22 mouse cellular contexts compared by ENCODE assay signal in the genomic region with DNA sequence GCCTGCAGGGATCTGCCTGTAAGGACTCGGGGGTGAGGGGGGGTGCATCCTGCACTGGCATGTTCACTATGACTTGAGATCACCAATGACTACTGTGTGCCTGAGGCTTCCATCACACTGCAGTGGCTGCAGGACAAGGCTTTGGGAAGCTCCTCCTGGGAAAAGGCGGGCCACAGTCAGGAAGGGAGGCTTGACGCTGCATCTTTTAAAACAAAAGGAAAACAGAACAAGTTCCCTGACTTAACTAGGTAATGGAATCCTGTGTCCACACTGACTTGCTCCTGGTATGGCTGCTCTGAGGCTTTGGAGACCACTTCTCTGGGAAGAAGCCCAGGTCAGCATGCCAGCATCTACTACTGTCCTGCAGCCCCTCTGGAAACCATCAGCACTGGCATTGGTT.
A peak's percentile ranks its signal among the peaks of the same experiment; 100 is the strongest.
DNase-seq lines count a peak whose midpoint lies in the region; ATAC-seq and TF ChIP-seq lines count a peak whose summit lies in the region.
"Had no signal": no experiment of that assay in that cellular context is flagged by ENCODE, and none has a peak within 500 bp of the region (broad histone marks: within the 10 kb centered on the region; RNA-seq: fewer than 3 reads in every experiment).

No protein-coding gene starts in this region.

- no peak for TF ChIP-seq EP300 in stomach, postnatal 0 days (optimal IDR thresholded peaks at IDR 0.05)

- peak; percentile 46 for DNase-seq in forebrain, embryonic 11.5 days (ENCODE audit: low spot score)
- DNase-seq in heart, adult 8-10 months (ENCODE audit: low spot score), result peak; percentile 13
- no peak for DNase-seq in heart, postnatal 25 days (ENCODE audit: low spot score)
- DNase-seq in stomach, postnatal 0 days (ENCODE audit: low spot score), result no peak
- DNase-seq: adrenal gland, adult 2 months; adrenal gland, postnatal 36 days; cerebellum, adult 18-20 months; cerebellum, postnatal 10 days; kidney, adult 8-10 months; layer of hippocampus, adult 9-11 months; lung, embryonic 14.5 days; lung, postnatal 14 days had no signal

- WGBS in forebrain, embryonic 11.5 days, result 88% methylated on average over 3 of the region's 3 CpGs
- WGBS in forebrain, embryonic 15.5 days, result 82% methylated on average over 3 of the region's 3 CpGs
- WGBS in intestine, embryonic 15.5 days, result 76% methylated on average over 3 of the region's 3 CpGs
- 64% methylated on average over 3 of the region's 3 CpGs for WGBS in intestine, postnatal 0 days
- WGBS in stomach, embryonic 14.5 days, result 79% methylated on average over 3 of the region's 3 CpGs
- WGBS in stomach, postnatal 0 days, result 73% methylated on average over 3 of the region's 3 CpGs

- H3K4me3 ChIP-seq in forebrain, embryonic 11.5 days (ENCODE audit: low read depth, low read length), result no peak overlapping the region
- H3K4me3 ChIP-seq in forebrain, embryonic 15.5 days, result no peak overlapping the region
- no peak overlapping the region for H3K4me3 ChIP-seq in intestine, embryonic 15.5 days (replicated peaks)
- H3K4me3 ChIP-seq in intestine, postnatal 0 days (ENCODE audit: low read depth, low read length), result no peak overlapping the region
- H3K4me3 ChIP-seq in stomach, embryonic 14.5 days (ENCODE audit: low read depth, low read length), result no peak overlapping the region
- H3K4me3 ChIP-seq in stomach, postnatal 0 days (ENCODE audit: low read depth, low read length), result no peak overlapping the region
- H3K4me3 ChIP-seq: embryonic facial prominence, embryonic 13.5 days; forebrain, embryonic 10.5 days; liver, embryonic 15.5 days had no signal

- H3K4me2 ChIP-seq in forebrain, embryonic 11.5 days (ENCODE audit: low read depth, low read length, severe bottlenecking), result no peak overlapping the region
- no peak overlapping the region for H3K4me2 ChIP-seq in forebrain, embryonic 15.5 days (replicated peaks)
- H3K4me2 ChIP-seq in intestine, embryonic 15.5 days (replicated peaks), result no peak overlapping the region
- H3K4me2 ChIP-seq in intestine, postnatal 0 days (replicated peaks; ENCODE audit: low read depth), result no peak overlapping the region
- no peak overlapping the region for H3K4me2 ChIP-seq in stomach, embryonic 14.5 days (replicated peaks; ENCODE audit: low read depth, low read length)
- H3K4me2 ChIP-seq in stomach, postnatal 0 days (replicated peaks; ENCODE audit: low read depth), result no peak overlapping the region
- H3K4me2 ChIP-seq: embryonic facial prominence, embryonic 13.5 days; liver, embryonic 15.5 days; lung, embryonic 14.5 days had no signal

- no peak for TF ChIP-seq CTCF in intestine, postnatal 0 days (IDR thresholded peaks at IDR 0.05; ENCODE audit: low read depth)
- no peak for TF ChIP-seq CTCF in stomach, postnatal 0 days (IDR thresholded peaks at IDR 0.05; ENCODE audit: low read depth)

- no peak overlapping the region for H3K27ac ChIP-seq in forebrain, embryonic 11.5 days (ENCODE audit: low read depth, low read length)
- no peak overlapping the region for H3K27ac ChIP-seq in forebrain, embryonic 15.5 days (replicated peaks)
- 0 out of 2 replicates have a peak overlapping the region, but pooled peaks have one; percentile 13 for H3K27ac ChIP-seq in intestine, embryonic 15.5 days
- H3K27ac ChIP-seq in intestine, postnatal 0 days (ENCODE audit: low read depth, low read length), result no peak overlapping the region
- H3K27ac ChIP-seq in stomach, embryonic 14.5 days (ENCODE audit: low read length), result peak overlapping the region; percentile 21; the same call in 1 of the 2 replicates
- H3K27ac ChIP-seq in stomach, postnatal 0 days (replicated peaks), result no peak overlapping the region
- H3K27ac ChIP-seq: embryonic facial prominence, embryonic 13.5 days; forebrain, embryonic 10.5 days; kidney, postnatal 0 days; liver, embryonic 15.5 days had no signal

- no peak overlapping the region for H3K9ac ChIP-seq in forebrain, embryonic 11.5 days (ENCODE audit: low read length)
- H3K9ac ChIP-seq in forebrain, embryonic 15.5 days (replicated peaks), result no peak overlapping the region
- H3K9ac ChIP-seq in intestine, embryonic 15.5 days, result no peak overlapping the region
- H3K9ac ChIP-seq in intestine, postnatal 0 days (ENCODE audit: low read depth, low read length), result no peak overlapping the region
- no peak overlapping the region for H3K9ac ChIP-seq in stomach, embryonic 14.5 days (replicated peaks; ENCODE audit: low read depth, low read length)
- no peak overlapping the region for H3K9ac ChIP-seq in stomach, postnatal 0 days (ENCODE audit: low read length)
- H3K9ac ChIP-seq: embryonic facial prominence, embryonic 13.5 days; liver, embryonic 15.5 days; lung, embryonic 14.5 days had no signal

- H3K9me3 ChIP-seq in forebrain, embryonic 11.5 days (ENCODE audit: control insufficient read depth, low read length), result no peaks in the 10 kb centered on the region
- H3K9me3 ChIP-seq in forebrain, embryonic 15.5 days, result no peaks in the 10 kb centered on the region
- H3K9me3 ChIP-seq in intestine, embryonic 15.5 days, result no peaks in the 10 kb centered on the region
- no peaks in the 10 kb centered on the region for H3K9me3 ChIP-seq in intestine, postnatal 0 days (ENCODE audit: control insufficient read depth)
- no peaks in the 10 kb centered on the region for H3K9me3 ChIP-seq in stomach, embryonic 14.5 days (ENCODE audit: control insufficient read depth, low read depth, low read length)
- H3K9me3 ChIP-seq in stomach, postnatal 0 days (ENCODE audit: control insufficient read depth, low read length), result no peaks in the 10 kb centered on the region
- H3K9me3 ChIP-seq: embryonic facial prominence, embryonic 13.5 days; forebrain, embryonic 10.5 days; liver, embryonic 15.5 days had no signal

- peaks cover 3% of the 10 kb centered on the region; the same call in 1 of the 2 replicates for H3K36me3 ChIP-seq in forebrain, embryonic 11.5 days (ENCODE audit: control insufficient read depth, insufficient read depth, low read length)
- peaks cover 82% of the 10 kb centered on the region for H3K36me3 ChIP-seq in forebrain, embryonic 15.5 days
- H3K36me3 ChIP-seq in intestine, embryonic 15.5 days, result peaks cover 31% of the 10 kb centered on the region
- peaks cover 66% of the 10 kb centered on the region for H3K36me3 ChIP-seq in intestine, postnatal 0 days (ENCODE audit: control insufficient read depth, insufficient read depth)
- H3K36me3 ChIP-seq in stomach, embryonic 14.5 days (ENCODE audit: control insufficient read depth, insufficient read depth, low read length), result peaks cover 39% of the 10 kb centered on the region
- peaks cover 13% of the 10 kb centered on the region for H3K36me3 ChIP-seq in stomach, postnatal 0 days (ENCODE audit: control insufficient read depth, insufficient read depth, low read length)

- no peak for ATAC-seq in forebrain, embryonic 11.5 days (replicated peaks; ENCODE audit: low FRiP score)
- ATAC-seq in forebrain, embryonic 15.5 days (replicated peaks), result no peak
- no peak for ATAC-seq in intestine, embryonic 15.5 days
- ATAC-seq in intestine, postnatal 0 days, result no peak
- ATAC-seq in stomach, embryonic 14.5 days (ENCODE audit: insufficient number of reproducible peaks, insufficient read depth, low FRiP score, low read depth), result no peak
- no peak for ATAC-seq in stomach, postnatal 0 days (ENCODE audit: low FRiP score, low TSS enrichment)
- ATAC-seq: activated CD4-positive, CD25-positive, alpha-beta regulatory T cell, adult 4 months had no signal

- H3K27me3 ChIP-seq in forebrain, embryonic 11.5 days (ENCODE audit: control insufficient read depth, insufficient read depth, low read length), result no peaks in the 10 kb centered on the region
- no peaks in the 10 kb centered on the region for H3K27me3 ChIP-seq in forebrain, embryonic 15.5 days
- H3K27me3 ChIP-seq in intestine, embryonic 15.5 days (replicated peaks), result no peaks in the 10 kb centered on the region
- H3K27me3 ChIP-seq in intestine, postnatal 0 days (replicated peaks; ENCODE audit: control insufficient read depth, insufficient read depth, low read length), result no peaks in the 10 kb centered on the region
- no peaks in the 10 kb centered on the region for H3K27me3 ChIP-seq in stomach, embryonic 14.5 days (ENCODE audit: control insufficient read depth, insufficient read depth, low read length)
- no peaks in the 10 kb centered on the region for H3K27me3 ChIP-seq in stomach, postnatal 0 days (ENCODE audit: control insufficient read depth, insufficient read depth, low read length)
- H3K27me3 ChIP-seq: CH12.LX; embryonic facial prominence, embryonic 13.5 days; liver, embryonic 15.5 days had no signal

- intact Hi-C loops in heart, postnatal 25 days (cut with DNase I), result no loop called here

- H3K4me1 ChIP-seq in forebrain, embryonic 11.5 days (replicated peaks; ENCODE audit: control insufficient read depth, insufficient read depth, low read length), result no peaks in the 10 kb centered on the region
- H3K4me1 ChIP-seq in forebrain, embryonic 15.5 days, result no peaks in the 10 kb centered on the region
- peaks cover 11% of the 10 kb centered on the region for H3K4me1 ChIP-seq in intestine, embryonic 15.5 days (replicated peaks)
- H3K4me1 ChIP-seq in intestine, postnatal 0 days (replicated peaks; ENCODE audit: control insufficient read depth, insufficient read depth, low read length), result no peaks in the 10 kb centered on the region
- no peaks in the 10 kb centered on the region for H3K4me1 ChIP-seq in stomach, embryonic 14.5 days (ENCODE audit: control insufficient read depth, insufficient read depth, low read length)
- H3K4me1 ChIP-seq in stomach, postnatal 0 days (replicated peaks; ENCODE audit: control insufficient read depth, insufficient read depth), result no peaks in the 10 kb centered on the region
- H3K4me1 ChIP-seq: embryonic facial prominence, embryonic 13.5 days; forebrain, embryonic 10.5 days had no signal

Comparison
In these comparisons a context has a peak if more than half of its experiments do, and no peak if none do; other contexts are left out.
1. DNase-seq: peak in forebrain, embryonic 11.5 days (single experiment) and heart, adult 8-10 months (single experiment); none in heart, postnatal 25 days (single experiment) and stomach, postnatal 0 days (single experiment).
2. H3K27ac ChIP-seq: peak in intestine, embryonic 15.5 days (single experiment) and stomach, embryonic 14.5 days (single experiment); none in forebrain, embryonic 11.5 days (single experiment), forebrain, embryonic 15.5 days (single experiment), intestine, postnatal 0 days (single experiment) and stomach, postnatal 0 days (single experiment).